Mouse (Mus musculus): Measurements from ENCODE around the gene Tox4. TPM values are rescaled to one million over a fixed set of nuclear protein-coding genes. Genes with fewer than 3 reads are reported as not detected.
A peak's percentile ranks its signal among the peaks of the same experiment; 100 is the strongest.
"Not testable (repeated sequence)": the region's sequence is repeated elsewhere in the genome, so short reads cannot be mapped to it uniquely, and the experiment has no call there.

The Tox4 gene
- polyA plus RNA-seq, 1 experiment from 2014 or later, result 56.0 TPM

DNA sequence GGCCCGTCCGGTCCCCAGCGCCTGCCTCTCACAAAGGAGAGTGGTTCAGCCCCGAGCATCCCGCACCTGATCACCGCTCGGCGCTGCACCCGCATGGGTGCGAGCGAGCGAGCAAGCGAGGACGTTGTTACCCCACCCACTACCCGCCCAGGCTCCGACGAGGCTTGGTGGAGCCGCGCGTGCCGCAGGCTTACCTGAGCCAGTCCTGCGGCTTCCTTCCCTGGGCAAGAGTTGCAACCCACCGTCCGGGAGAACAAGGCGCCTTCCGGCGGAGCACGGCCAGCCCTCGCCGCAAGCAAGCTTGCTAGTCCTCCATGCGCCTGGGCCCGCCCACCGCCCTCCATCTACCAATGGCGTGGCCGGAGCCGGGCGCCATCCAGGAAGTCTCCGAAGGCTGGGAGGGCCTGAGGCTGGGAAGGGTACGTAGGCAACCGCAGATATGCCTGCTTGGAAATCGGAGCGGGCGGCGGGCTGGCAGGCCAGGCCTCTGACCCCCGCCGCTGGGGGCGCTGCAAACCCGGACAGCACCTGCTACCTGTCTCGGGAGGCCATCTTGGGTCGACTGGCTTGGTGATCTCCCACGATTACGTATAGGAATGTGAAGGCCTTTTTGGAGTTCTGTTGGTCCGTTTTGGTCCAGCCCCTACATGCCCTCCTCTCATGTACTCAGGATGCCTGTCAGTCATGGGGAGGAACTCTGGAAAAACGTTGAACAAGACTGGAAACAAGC, 21.3 kb upstream of the Tox4 start, which contains the start of gene Chd8:
Gene Chd8, minus strand, starts transcription at position 297 of the 730 bp plus-strand sequence.
- WGBS, result 0% methylated on average over 54 of the region's 54 CpGs
- no peaks in the 10 kb centered on the region for H3K9me3 ChIP-seq (ENCODE audit: control insufficient read depth, low read depth, low read length)
- peak within 1 kb of the TSS; percentile 74 for H3K4me2 ChIP-seq (replicated peaks; ENCODE audit: low read depth, low read length)
- H3K4me3 ChIP-seq (ENCODE audit: low read depth, low read length), result peak within 1 kb of the TSS; percentile 87
- ATAC-seq (ENCODE audit: insufficient number of reproducible peaks, insufficient read depth, low FRiP score, low read depth), result peak; percentile 100
- H3K27me3 ChIP-seq (ENCODE audit: control insufficient read depth, insufficient read depth, low read length), result no peaks in the 10 kb centered on the region
- peaks cover 5% of the 10 kb centered on the region; the same call in 1 of the 2 replicates for H3K4me1 ChIP-seq (ENCODE audit: control insufficient read depth, insufficient read depth, low read length)
- H3K9ac ChIP-seq (replicated peaks; ENCODE audit: low read depth, low read length), result peak within 1 kb of the TSS; percentile 89
- H3K27ac ChIP-seq (ENCODE audit: low read length), result peak within 1 kb of the TSS; percentile 93
- no peaks in the 10 kb centered on the region for H3K36me3 ChIP-seq (ENCODE audit: control insufficient read depth, insufficient read depth, low read length)

DNA sequence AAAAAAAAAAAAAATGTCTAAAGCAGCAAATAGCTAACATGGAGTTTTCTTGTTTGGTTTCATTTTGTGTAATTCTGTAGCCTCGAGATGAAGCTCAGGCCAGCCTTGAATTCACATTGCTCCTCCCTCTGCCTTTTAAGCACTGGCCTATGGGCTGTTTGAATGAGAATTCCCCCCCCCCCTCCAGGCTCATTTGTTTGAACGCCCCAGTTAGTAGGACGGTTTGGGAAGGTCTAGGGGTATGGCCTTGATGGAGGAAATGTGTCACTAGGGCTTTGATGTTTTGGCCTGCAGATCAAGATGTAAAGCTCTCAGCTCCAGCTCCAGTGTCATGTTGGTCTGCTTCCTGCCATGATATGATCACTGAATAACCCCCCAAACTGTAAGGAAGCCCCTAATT, 6.2 kb upstream of the Tox4 start:
- WGBS, result 67% methylated on average over 3 of the region's 3 CpGs
- Histone ChIP-seq H3K27ac (ENCODE audit: low read length) (no peak overlapping the region), H3K4me1 (ENCODE audit: control insufficient read depth, insufficient read depth, low read length) (no peaks in the 10 kb centered on the region), H3K4me3 (ENCODE audit: low read depth, low read length) (no peak overlapping the region), H3K9ac (replicated peaks; ENCODE audit: low read depth, low read length) (no peak overlapping the region), H3K36me3 (ENCODE audit: control insufficient read depth, insufficient read depth, low read length) (peaks cover 14% of the 10 kb centered on the region; the same call in 1 of the 2 replicates), H3K9me3 (ENCODE audit: control insufficient read depth, low read depth, low read length) (no peaks in the 10 kb centered on the region), H3K27me3 (ENCODE audit: control insufficient read depth, insufficient read depth, low read length) (no peaks in the 10 kb centered on the region), H3K4me2 (replicated peaks; ENCODE audit: low read depth, low read length) (no peak overlapping the region)
- no peak for ATAC-seq (ENCODE audit: insufficient number of reproducible peaks, insufficient read depth, low FRiP score, low read depth)

GRCm38 (mm10) chr14:52277210-52277609, 1.7 kb upstream of the Tox4 start:
- peaks cover 14% of the 10 kb centered on the region; the same call in 1 of the 2 replicates for H3K36me3 ChIP-seq (ENCODE audit: control insufficient read depth, insufficient read depth, low read length)
- 91% methylated on average over 4 of the region's 4 CpGs for WGBS
- 0 out of 2 replicates have a peak, but pooled peaks cover 6% of the 10 kb centered on the region for H3K4me1 ChIP-seq (ENCODE audit: control insufficient read depth, insufficient read depth, low read length)
- no peak for ATAC-seq (ENCODE audit: insufficient number of reproducible peaks, insufficient read depth, low FRiP score, low read depth)
- no peak overlapping the region for H3K4me2 ChIP-seq (replicated peaks; ENCODE audit: low read depth, low read length)
- H3K9me3 ChIP-seq (ENCODE audit: control insufficient read depth, low read depth, low read length), result no peaks in the 10 kb centered on the region
- H3K27ac ChIP-seq (ENCODE audit: low read length), result no peak overlapping the region
- H3K4me3 ChIP-seq (ENCODE audit: low read depth, low read length), result no peak overlapping the region
- H3K27me3 ChIP-seq (ENCODE audit: control insufficient read depth, insufficient read depth, low read length), result no peaks in the 10 kb centered on the region
- no peak overlapping the region for H3K9ac ChIP-seq (replicated peaks; ENCODE audit: low read depth, low read length)

GRCm38 (mm10) chr14:52279747-52280120, 788 bp downstream of the Tox4 start:
- peak overlapping the region; percentile 77 for H3K9ac ChIP-seq (replicated peaks; ENCODE audit: low read depth, low read length)
- peak overlapping the region; percentile 75 for H3K4me3 ChIP-seq (ENCODE audit: low read depth, low read length)
- H3K27ac ChIP-seq (ENCODE audit: low read length), result peak overlapping the region; percentile 48
- no peaks in the 10 kb centered on the region for H3K9me3 ChIP-seq (ENCODE audit: control insufficient read depth, low read depth, low read length)
- ATAC-seq (ENCODE audit: insufficient number of reproducible peaks, insufficient read depth, low FRiP score, low read depth), result peak; percentile 15; the same call in 1 of the 2 replicates
- H3K4me1 ChIP-seq (ENCODE audit: control insufficient read depth, insufficient read depth, low read length), result 0 out of 2 replicates have a peak, but pooled peaks cover 6% of the 10 kb centered on the region
- H3K4me2 ChIP-seq (replicated peaks; ENCODE audit: low read depth, low read length), result peak overlapping the region; percentile 49
- peaks cover 7% of the 10 kb centered on the region; the same call in 1 of the 2 replicates for H3K36me3 ChIP-seq (ENCODE audit: control insufficient read depth, insufficient read depth, low read length)
- no peaks in the 10 kb centered on the region for H3K27me3 ChIP-seq (ENCODE audit: control insufficient read depth, insufficient read depth, low read length)
- WGBS, result 2% methylated on average over 21 of the region's 21 CpGs

DNA sequence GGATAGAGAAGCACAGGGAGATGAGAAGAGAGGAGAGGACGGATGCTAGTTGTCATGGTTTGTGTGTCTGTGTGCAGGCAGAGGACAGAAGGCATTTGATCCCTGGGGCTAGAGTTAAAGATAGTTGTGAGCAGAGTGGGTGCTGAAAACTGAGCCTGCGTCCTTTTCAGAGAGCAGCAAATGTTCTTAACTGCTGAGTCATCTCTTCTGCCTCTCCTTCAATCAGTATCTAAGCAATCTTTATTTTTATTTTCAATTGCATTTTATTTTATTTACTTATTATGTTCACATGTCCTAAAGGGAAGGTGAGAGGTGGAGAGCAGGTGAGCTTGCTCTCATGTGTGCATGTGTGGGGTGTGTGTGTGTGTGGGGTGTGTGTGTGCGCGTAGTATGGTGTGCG, 4.7 kb downstream of the Tox4 start:
- WGBS, result 92% methylated on average over 5 of the region's 5 CpGs
- no peak overlapping the region for H3K9ac ChIP-seq (replicated peaks; ENCODE audit: low read depth, low read length)
- no peaks in the 10 kb centered on the region for H3K9me3 ChIP-seq (ENCODE audit: control insufficient read depth, low read depth, low read length)
- 0 out of 2 replicates have a peak, but pooled peaks cover 6% of the 10 kb centered on the region for H3K4me1 ChIP-seq (ENCODE audit: control insufficient read depth, insufficient read depth, low read length)
- no peak overlapping the region for H3K27ac ChIP-seq (ENCODE audit: low read length)
- no peak for ATAC-seq (ENCODE audit: insufficient number of reproducible peaks, insufficient read depth, low FRiP score, low read depth)
- H3K4me3 ChIP-seq (ENCODE audit: low read depth, low read length), result no peak overlapping the region
- H3K27me3 ChIP-seq (ENCODE audit: control insufficient read depth, insufficient read depth, low read length), result no peaks in the 10 kb centered on the region
- H3K36me3 ChIP-seq (ENCODE audit: control insufficient read depth, insufficient read depth, low read length), result peaks cover 24% of the 10 kb centered on the region
- no peak overlapping the region for H3K4me2 ChIP-seq (replicated peaks; ENCODE audit: low read depth, low read length)

DNA sequence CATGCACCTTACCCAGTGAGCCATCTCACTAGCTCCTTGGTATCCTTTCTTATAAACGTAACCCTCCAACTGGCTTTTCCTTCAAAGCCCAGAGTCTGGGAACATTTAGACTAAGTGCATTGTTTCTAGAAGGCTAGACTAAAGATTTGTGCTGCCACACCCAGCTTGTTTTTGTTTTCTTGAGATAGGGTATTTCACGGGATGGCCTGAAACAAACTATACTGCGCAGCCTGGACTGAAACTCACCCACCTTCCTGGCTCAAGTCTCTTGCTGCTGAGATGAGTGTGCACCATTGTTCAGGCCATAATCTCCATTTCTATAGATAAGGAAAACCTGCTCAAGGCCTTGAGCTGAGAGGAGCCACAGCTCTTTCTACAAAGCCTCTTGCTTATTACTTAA, 5.2 kb downstream of the Tox4 start:
- peaks cover 27% of the 10 kb centered on the region for H3K36me3 ChIP-seq (ENCODE audit: control insufficient read depth, insufficient read depth, low read length)
- no peaks in the 10 kb centered on the region for H3K27me3 ChIP-seq (ENCODE audit: control insufficient read depth, insufficient read depth, low read length)
- no peak overlapping the region for H3K27ac ChIP-seq (ENCODE audit: low read length)
- 94% methylated on average over 3 of the region's 3 CpGs for WGBS
- ATAC-seq (ENCODE audit: insufficient number of reproducible peaks, insufficient read depth, low FRiP score, low read depth), result no peak
- H3K4me1 ChIP-seq (ENCODE audit: control insufficient read depth, insufficient read depth, low read length), result 0 out of 2 replicates have a peak, but pooled peaks cover 6% of the 10 kb centered on the region
- H3K9me3 ChIP-seq (ENCODE audit: control insufficient read depth, low read depth, low read length), result no peaks in the 10 kb centered on the region
- H3K9ac ChIP-seq (replicated peaks; ENCODE audit: low read depth, low read length), result no peak overlapping the region
- H3K4me3 ChIP-seq (ENCODE audit: low read depth, low read length), result no peak overlapping the region
- H3K4me2 ChIP-seq (replicated peaks; ENCODE audit: low read depth, low read length), result no peak overlapping the region

DNA sequence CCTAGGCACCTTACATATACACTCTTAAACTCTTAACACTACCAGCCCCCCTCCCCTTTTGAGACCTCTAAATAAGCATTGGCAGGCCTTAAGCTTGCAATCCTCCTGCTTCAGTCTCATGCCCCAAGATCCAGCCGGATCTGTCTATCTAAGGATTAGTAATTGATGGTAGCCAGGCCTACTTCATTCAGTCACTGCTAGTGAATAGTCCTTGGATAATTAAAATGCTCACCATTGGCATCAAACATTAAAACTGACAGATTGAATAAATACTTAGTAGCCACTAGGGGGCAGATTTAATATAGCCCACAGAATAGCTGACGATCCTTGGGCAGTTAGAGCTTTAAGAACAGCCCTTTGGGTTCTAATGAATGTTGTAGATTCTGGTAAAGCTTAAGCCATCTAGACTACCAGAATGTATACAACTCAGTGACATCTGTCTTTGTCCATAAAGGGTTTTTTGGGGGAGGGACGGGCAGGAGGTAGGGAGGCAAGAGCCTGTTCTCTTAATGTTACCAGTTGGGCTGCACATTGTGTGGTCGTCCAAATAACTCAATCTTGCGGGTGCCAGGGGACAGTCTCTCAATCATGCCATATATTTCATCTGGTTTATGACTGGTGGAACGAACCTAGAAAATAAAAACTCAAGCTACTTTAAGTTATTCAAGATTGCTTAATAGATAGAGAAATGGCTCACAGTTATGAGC, 16.8 kb downstream of the Tox4 start:
- Histone ChIP-seq H3K4me2 (replicated peaks; ENCODE audit: low read depth, low read length) (no peak overlapping the region), H3K9ac (replicated peaks; ENCODE audit: low read depth, low read length) (no peak overlapping the region), H3K9me3 (ENCODE audit: control insufficient read depth, low read depth, low read length) (no peaks in the 10 kb centered on the region), H3K4me1 (ENCODE audit: control insufficient read depth, insufficient read depth, low read length) (no peaks in the 10 kb centered on the region), H3K27ac (ENCODE audit: low read length) (no peak overlapping the region), H3K27me3 (ENCODE audit: control insufficient read depth, insufficient read depth, low read length) (no peaks in the 10 kb centered on the region), H3K36me3 (ENCODE audit: control insufficient read depth, insufficient read depth, low read length) (peaks cover 67% of the 10 kb centered on the region), H3K4me3 (ENCODE audit: low read depth, low read length) (no peak overlapping the region)
- ATAC-seq (ENCODE audit: insufficient number of reproducible peaks, insufficient read depth, low FRiP score, low read depth), result peak; percentile 37; the same call in 1 of the 2 replicates
- 72% methylated on average over 6 of the region's 6 CpGs for WGBS

GRCm38 (mm10) chr14:52303517-52303916, 24.6 kb downstream of the Tox4 start:
- not testable (repeated sequence) for ATAC-seq (ENCODE audit: insufficient number of reproducible peaks, insufficient read depth, low FRiP score, low read depth); H3K9me3 ChIP-seq (ENCODE audit: control insufficient read depth, low read depth, low read length); H3K4me3 ChIP-seq (ENCODE audit: low read depth, low read length); H3K9ac ChIP-seq (replicated peaks; ENCODE audit: low read depth, low read length); H3K27me3 ChIP-seq (ENCODE audit: control insufficient read depth, insufficient read depth, low read length); H3K27ac ChIP-seq (ENCODE audit: low read length); H3K4me1 ChIP-seq (ENCODE audit: control insufficient read depth, insufficient read depth, low read length)
- H3K4me2 ChIP-seq (replicated peaks; ENCODE audit: low read depth, low read length), result peak overlapping the region; percentile 70; the same call in 1 of the 2 replicates
- WGBS, result 94% methylated on average over 3 of the region's 3 CpGs
- H3K36me3 ChIP-seq (ENCODE audit: control insufficient read depth, insufficient read depth, low read length), result peaks cover 13% of the 10 kb centered on the region

Measured in stomach, embryonic 14.5 days (tissue).